Mouse (Mus musculus) myocyte (in vitro differentiated cells): ENCODE results near the gene Gpr12.

ENCODE experiments used
- CEBPB ChIP-seq: IDR thresholded peaks from 2 replicates; pipeline ENCODE4 v1.6.1; 2011; ENCODE audit warnings: mild to moderate bottlenecking, moderate library complexity; ENCODE audit not compliant: poor library complexity, insufficient read depth, severe bottlenecking
- MAX ChIP-seq: IDR thresholded peaks from one replicate; pipeline ENCODE4 v1.6.1; 2011; ENCODE audit warnings: low read depth, mild to moderate bottlenecking, control low read depth
- MYOD1 ChIP-seq, 3 experiments: IDR thresholded peaks; one replicate each; pipeline ENCODE4 v1.6.1; 2011; ENCODE audit warnings: control low read depth in 2 of 3, low read depth in 2 of 3, mild to moderate bottlenecking in 2 of 3, moderate library complexity in 1 of 3; ENCODE audit not compliant: insufficient read length in 2 of 3, control insufficient read depth in 1 of 3
- POLR2A ChIP-seq: IDR thresholded peaks from one replicate; pipeline ENCODE4 v1.6.1; 2011; ENCODE audit warnings: low read depth, mild to moderate bottlenecking, control low read depth, moderate library complexity; ENCODE audit not compliant: insufficient read length
- USF1 ChIP-seq: IDR thresholded peaks from one replicate; pipeline ENCODE4 v1.6.1; 2011; ENCODE audit warnings: low read depth, mild to moderate bottlenecking, control low read depth, moderate library complexity

- no peak for TF ChIP-seq USF1
- TF ChIP-seq CEBPB = no peak
- TF ChIP-seq POLR2A = no peak
- no peak for TF ChIP-seq MYOD1 (IDR thresholded peaks at IDR 0.05; ENCODE audit: control insufficient read depth in 1 of 3, insufficient read length in 2 of 3, low read depth in 2 of 3)
- TF ChIP-seq MAX = no peak
Observed at GRCm38 (mm10) chr5:146586357-146587070, 1.5 kb upstream of the Gpr12 start.
